In genomic region chr7:127711456-127711855, GRCm38 (mm10) we compare ENCODE assay signal across 10 mouse cellular contexts. TPM values are rescaled to one million over a fixed set of nuclear protein-coding genes. Genes with fewer than 3 reads are reported as not detected.
A peak's percentile ranks its signal among the peaks of the same experiment; 100 is the strongest.
DNase-seq lines count a peak whose midpoint lies in the region; ATAC-seq and TF ChIP-seq lines count a peak whose summit lies in the region.
"Had no signal": no experiment of that assay in that cellular context is flagged by ENCODE, and none has a peak within 500 bp of the region (broad histone marks: within the 10 kb centered on the region; RNA-seq: fewer than 3 reads in every experiment).

No protein-coding gene starts in this region.

- peak overlapping the region; percentile 88 for H3K27ac ChIP-seq in forebrain, embryonic 10.5 days
- no peak overlapping the region for H3K27ac ChIP-seq in forebrain, embryonic 14.5 days (ENCODE audit: low read depth, low read length)
- H3K27ac ChIP-seq in kidney, adult 2 months (ENCODE audit: insufficient read depth, low read depth, low read length), result peak overlapping the region; percentile 79; the same call in 1 of the 2 replicates
- H3K27ac ChIP-seq in ES-Bruce4 (ENCODE audit: insufficient read depth, low read length), result peak overlapping the region; percentile 95
- peak overlapping the region; percentile 97 for H3K27ac ChIP-seq in limb, embryonic 13.5 days

- H3K4me1 ChIP-seq in forebrain, embryonic 10.5 days, result peaks cover 69% of the 10 kb centered on the region
- peaks cover 14% of the 10 kb centered on the region for H3K4me1 ChIP-seq in forebrain, embryonic 14.5 days (ENCODE audit: control insufficient read depth, insufficient read depth, low read length)
- peaks cover 17% of the 10 kb centered on the region; the same call in 1 of the 2 replicates for H3K4me1 ChIP-seq in kidney, adult 2 months (ENCODE audit: control insufficient read depth, insufficient read depth, low read length)
- no peaks in the 10 kb centered on the region for H3K4me1 ChIP-seq in ES-Bruce4 (ENCODE audit: control insufficient read depth, insufficient read depth, low read length)
- H3K4me1 ChIP-seq in limb, embryonic 13.5 days, result peaks cover 63% of the 10 kb centered on the region

- no peak for ATAC-seq in forebrain, embryonic 14.5 days
- ATAC-seq in limb, embryonic 13.5 days (ENCODE audit: low FRiP score, low read depth), result no peak
- ATAC-seq: CD4-positive, CD25-positive, alpha-beta regulatory T cell, adult 4 months had no signal

- TF ChIP-seq EP300 in ES-Bruce4 (IDR thresholded peaks at IDR 0.05; ENCODE audit: insufficient read depth, low read depth, low read length), result no peak

- 75% methylated on average over 3 of the region's 3 CpGs for whole genome bisulfite sequencing in forebrain, embryonic 10.5 days
- WGBS in forebrain, embryonic 14.5 days, result 80% methylated on average over 3 of the region's 3 CpGs
- 38% methylated on average over 3 of the region's 3 CpGs for WGBS in kidney, adult 2 months
- WGBS in limb, embryonic 13.5 days, result 62% methylated on average over 3 of the region's 3 CpGs

- DNase-seq in forebrain, embryonic 10.5 days (ENCODE audit: extremely low spot score, low spot score), result no peak
- DNase-seq in forebrain, embryonic 14.5 days (ENCODE audit: low spot score), result no peak
- DNase-seq in kidney, adult 2 months, result peak; percentile 27
- DNase-seq in kidney, adult 9 months, result no peak
- no peak for DNase-seq in urinary bladder, postnatal 36 days (ENCODE audit: low spot score in 2 of 2)
- DNase-seq in urinary bladder, postnatal 14 days (ENCODE audit: low spot score), result no peak
- DNase-seq: heart, adult 2 months had no signal

- H3K4me2 ChIP-seq in forebrain, embryonic 14.5 days (ENCODE audit: low read length), result no peak overlapping the region
- H3K4me2 ChIP-seq in limb, embryonic 13.5 days (replicated peaks), result peak overlapping the region; percentile 72

- no peak overlapping the region for H3K4me3 ChIP-seq in forebrain, embryonic 10.5 days
- H3K4me3 ChIP-seq in forebrain, embryonic 14.5 days (ENCODE audit: low read depth, low read length), result no peak overlapping the region
- no peak overlapping the region for H3K4me3 ChIP-seq in kidney, adult 2 months (ENCODE audit: insufficient read depth, low read depth, low read length)
- H3K4me3 ChIP-seq in ES-Bruce4 (ENCODE audit: low read depth, low read length), result no peak overlapping the region
- no peak overlapping the region for H3K4me3 ChIP-seq in limb, embryonic 13.5 days
- H3K4me3 ChIP-seq: heart, adult 2 months had no signal

- TF ChIP-seq CTCF in kidney, adult 2 months (conservative IDR thresholded peaks at IDR 0.05; ENCODE audit: insufficient read depth, insufficient read length, low read depth, low read length), result no peak
- TF ChIP-seq CTCF in ES-Bruce4 (IDR thresholded peaks at IDR 0.05; ENCODE audit: low read depth, low read length), result no peak

- no peaks in the 10 kb centered on the region for H3K27me3 ChIP-seq in forebrain, embryonic 10.5 days (ENCODE audit: poor library complexity, severe bottlenecking)
- no peaks in the 10 kb centered on the region for H3K27me3 ChIP-seq in forebrain, embryonic 14.5 days (replicated peaks; ENCODE audit: control insufficient read depth, insufficient read depth, low read length)
- H3K27me3 ChIP-seq in kidney, adult 2 months (replicated peaks; ENCODE audit: control insufficient read depth, insufficient read depth, low read length), result no peaks in the 10 kb centered on the region
- no peaks in the 10 kb centered on the region for H3K27me3 ChIP-seq in ES-Bruce4 (ENCODE audit: control insufficient read depth, insufficient read depth, low read length, poor library complexity, severe bottlenecking)
- no peaks in the 10 kb centered on the region for H3K27me3 ChIP-seq in limb, embryonic 13.5 days

- H3K9ac ChIP-seq in forebrain, embryonic 14.5 days (ENCODE audit: low read length), result no peak overlapping the region
- H3K9ac ChIP-seq in ES-Bruce4 (ENCODE audit: low read depth, poor library complexity, severe bottlenecking), result peak overlapping the region; percentile 65
- 0 out of 2 replicates have a peak overlapping the region, but pooled peaks have one; percentile 9 for H3K9ac ChIP-seq in limb, embryonic 13.5 days

- H3K36me3 ChIP-seq in forebrain, embryonic 10.5 days (replicated peaks), result peaks cover 9% of the 10 kb centered on the region
- H3K36me3 ChIP-seq in forebrain, embryonic 14.5 days (ENCODE audit: control insufficient read depth, insufficient read depth, low read length), result peaks cover under 1% of the 10 kb centered on the region; the same call in 1 of the 2 replicates
- H3K36me3 ChIP-seq in kidney, adult 2 months (ENCODE audit: control insufficient read depth, insufficient read depth, low read length), result no peaks in the 10 kb centered on the region
- no peaks in the 10 kb centered on the region for H3K36me3 ChIP-seq in ES-Bruce4 (ENCODE audit: control insufficient read depth, insufficient read depth, low read length, poor library complexity, severe bottlenecking)
- H3K36me3 ChIP-seq in limb, embryonic 13.5 days, result peaks cover 18% of the 10 kb centered on the region

- no peaks in the 10 kb centered on the region for H3K9me3 ChIP-seq in forebrain, embryonic 10.5 days
- no peaks in the 10 kb centered on the region for H3K9me3 ChIP-seq in forebrain, embryonic 14.5 days (replicated peaks; ENCODE audit: control insufficient read depth, low read length)
- H3K9me3 ChIP-seq in ES-Bruce4 (replicated peaks; ENCODE audit: control insufficient read depth, insufficient read depth, low read length, poor library complexity, severe bottlenecking), result no peaks in the 10 kb centered on the region
- no peaks in the 10 kb centered on the region for H3K9me3 ChIP-seq in limb, embryonic 13.5 days

- no peak for TF ChIP-seq POLR2A in kidney, adult 2 months (IDR thresholded peaks at IDR 0.05; ENCODE audit: low read depth, low read length)
- TF ChIP-seq POLR2A in ES-Bruce4 (IDR thresholded peaks at IDR 0.05; ENCODE audit: insufficient read depth, low read length), result no peak

RNA-seq across cellular contexts. Expression of gene Ctf1, which starts 1.1 kb away (rescaled TPM):
- polyA plus RNA-seq in forebrain, embryonic 10.5 days (2016; fragmentation: Nextera tagmentation; extraction: Ambion mirVana), result 5.9 and 6.0 TPM in 2 replicates
- 5.3 and 5.9 TPM in 2 replicates for polyA plus RNA-seq in forebrain, embryonic 14.5 days (2014; fragmentation: Nextera tagmentation; extraction: Ambion mirVana)
- polyA plus RNA-seq in kidney, adult 2 months (2012; rRNA removed), result 19.4 and 20.6 TPM in 2 replicates
- 8.8 and 13.9 TPM in 2 replicates for polyA plus RNA-seq in ES-Bruce4 (2011; ENCODE audit: insufficient read depth, insufficient read length, low read depth, missing spikeins)
- 28.3 and 31.6 TPM in 2 replicates for polyA plus RNA-seq in limb, embryonic 13.5 days (2015; fragmentation: Nextera tagmentation; extraction: Ambion mirVana)
- polyA plus RNA-seq: CD4-positive, CD25-positive, alpha-beta regulatory T cell, adult 4 months had no signal

RNA-seq across cellular contexts. Expression of gene Bcl7c, which starts 2.7 kb away (rescaled TPM):
- 44.5 and 50.4 TPM in 2 replicates for polyA plus RNA-seq in forebrain, embryonic 10.5 days (2016; fragmentation: Nextera tagmentation; extraction: Ambion mirVana)
- polyA plus RNA-seq in forebrain, embryonic 14.5 days (2014; fragmentation: Nextera tagmentation; extraction: Ambion mirVana), result 40.8 and 45.7 TPM in 2 replicates
- polyA plus RNA-seq in kidney, adult 2 months (2012; rRNA removed), result 24.5 and 25.9 TPM in 2 replicates
- 48.6 and 49.8 TPM in 2 replicates for polyA plus RNA-seq in ES-Bruce4 (2011; ENCODE audit: insufficient read depth, insufficient read length, low read depth, missing spikeins)
- 82.3 and 85.8 TPM in 2 replicates for polyA plus RNA-seq in limb, embryonic 13.5 days (2015; fragmentation: Nextera tagmentation; extraction: Ambion mirVana)

RNA-seq across cellular contexts. Expression of gene Ctf2, which starts 20.5 kb away (rescaled TPM):
- polyA plus RNA-seq in forebrain, embryonic 10.5 days (2016; fragmentation: Nextera tagmentation; extraction: Ambion mirVana), result 0.33 and 0.39 TPM in 2 replicates
- 0.09 TPM in 1 of 2 replicates, not detected in the other for polyA plus RNA-seq in forebrain, embryonic 14.5 days (2014; fragmentation: Nextera tagmentation; extraction: Ambion mirVana)
- polyA plus RNA-seq in kidney, adult 2 months (2012; rRNA removed), result not detected in 2 replicates
- polyA plus RNA-seq in ES-Bruce4 (2011; ENCODE audit: insufficient read depth, insufficient read length, low read depth, missing spikeins), result not detected in 2 replicates
- 0.46 and 0.50 TPM in 2 replicates for polyA plus RNA-seq in limb, embryonic 13.5 days (2015; fragmentation: Nextera tagmentation; extraction: Ambion mirVana)
- polyA plus RNA-seq: CD4-positive, CD25-positive, alpha-beta regulatory T cell, adult 4 months; heart, adult 2 months had no signal

RNA-seq across cellular contexts. Expression of gene Fbxl19, which starts 32.9 kb away (rescaled TPM):
- 7.6 and 8.2 TPM in 2 replicates for polyA plus RNA-seq in forebrain, embryonic 10.5 days (2016; fragmentation: Nextera tagmentation; extraction: Ambion mirVana)
- polyA plus RNA-seq in forebrain, embryonic 14.5 days (2014; fragmentation: Nextera tagmentation; extraction: Ambion mirVana), result 7.2 and 7.8 TPM in 2 replicates
- 14.6 and 20.8 TPM in 2 replicates for polyA plus RNA-seq in kidney, adult 2 months (2012; rRNA removed)
- polyA plus RNA-seq in ES-Bruce4 (2011; ENCODE audit: insufficient read depth, insufficient read length, low read depth, missing spikeins), result 55.1 and 58.3 TPM in 2 replicates
- 6.7 TPM in 2 replicates for polyA plus RNA-seq in limb, embryonic 13.5 days (2015; fragmentation: Nextera tagmentation; extraction: Ambion mirVana)

RNA-seq across cellular contexts. Expression of gene Orai3, which starts 58.2 kb away (rescaled TPM):
- polyA plus RNA-seq in forebrain, embryonic 10.5 days (2016; fragmentation: Nextera tagmentation; extraction: Ambion mirVana), result 8.4 and 9.8 TPM in 2 replicates
- polyA plus RNA-seq in forebrain, embryonic 14.5 days (2014; fragmentation: Nextera tagmentation; extraction: Ambion mirVana), result 3.3 and 4.2 TPM in 2 replicates
- 28.2 and 34.6 TPM in 2 replicates for polyA plus RNA-seq in kidney, adult 2 months (2012; rRNA removed)
- polyA plus RNA-seq in ES-Bruce4 (2011; ENCODE audit: insufficient read depth, insufficient read length, low read depth, missing spikeins), result 20.2 and 23.2 TPM in 2 replicates
- 20.1 and 20.8 TPM in 2 replicates for polyA plus RNA-seq in limb, embryonic 13.5 days (2015; fragmentation: Nextera tagmentation; extraction: Ambion mirVana)
